Mouse (Mus musculus) G1E (cell line): ENCODE results near the gene Parn.

Experiments
- CTCF ChIP-seq: IDR thresholded peaks from 2 replicates; pipeline ENCODE4 v1.5.1; 2012; ENCODE audit warnings: low read depth, low read length, inconsistent platforms, mixed read lengths
- GATA1 ChIP-seq: IDR thresholded peaks from 2 replicates; pipeline ENCODE4 v1.6.1; 2012; ENCODE audit warnings: borderline replicate concordance, low read length, inconsistent platforms, mixed read lengths
- GATA2 ChIP-seq: IDR thresholded peaks from 2 replicates; pipeline ENCODE4 v1.6.1; 2012; ENCODE audit warnings: low read depth, low read length, inconsistent platforms, borderline replicate concordance
- TAL1 ChIP-seq: conservative IDR thresholded peaks from 2 replicates; pipeline ENCODE4 v1.6.1; 2012; ENCODE audit warnings: low read depth, low read length, inconsistent platforms, mixed read lengths

GRCm38 (mm10) chr16:13645930-13646329 lies 22.0 kb downstream of the Parn start:
- TF ChIP-seq CTCF (no peak), TAL1 (no peak), GATA1 (no peak), GATA2 (no peak)
